Mouse (Mus musculus): ENCODE results near the gene 0610009B22Rik.
A peak's percentile ranks its signal among the peaks of the same experiment; 100 is the strongest.
"Not testable (repeated sequence)": the region's sequence is repeated elsewhere in the genome, so short reads cannot be mapped to it uniquely, and the experiment has no call there.

The 0610009B22Rik gene

DNA sequence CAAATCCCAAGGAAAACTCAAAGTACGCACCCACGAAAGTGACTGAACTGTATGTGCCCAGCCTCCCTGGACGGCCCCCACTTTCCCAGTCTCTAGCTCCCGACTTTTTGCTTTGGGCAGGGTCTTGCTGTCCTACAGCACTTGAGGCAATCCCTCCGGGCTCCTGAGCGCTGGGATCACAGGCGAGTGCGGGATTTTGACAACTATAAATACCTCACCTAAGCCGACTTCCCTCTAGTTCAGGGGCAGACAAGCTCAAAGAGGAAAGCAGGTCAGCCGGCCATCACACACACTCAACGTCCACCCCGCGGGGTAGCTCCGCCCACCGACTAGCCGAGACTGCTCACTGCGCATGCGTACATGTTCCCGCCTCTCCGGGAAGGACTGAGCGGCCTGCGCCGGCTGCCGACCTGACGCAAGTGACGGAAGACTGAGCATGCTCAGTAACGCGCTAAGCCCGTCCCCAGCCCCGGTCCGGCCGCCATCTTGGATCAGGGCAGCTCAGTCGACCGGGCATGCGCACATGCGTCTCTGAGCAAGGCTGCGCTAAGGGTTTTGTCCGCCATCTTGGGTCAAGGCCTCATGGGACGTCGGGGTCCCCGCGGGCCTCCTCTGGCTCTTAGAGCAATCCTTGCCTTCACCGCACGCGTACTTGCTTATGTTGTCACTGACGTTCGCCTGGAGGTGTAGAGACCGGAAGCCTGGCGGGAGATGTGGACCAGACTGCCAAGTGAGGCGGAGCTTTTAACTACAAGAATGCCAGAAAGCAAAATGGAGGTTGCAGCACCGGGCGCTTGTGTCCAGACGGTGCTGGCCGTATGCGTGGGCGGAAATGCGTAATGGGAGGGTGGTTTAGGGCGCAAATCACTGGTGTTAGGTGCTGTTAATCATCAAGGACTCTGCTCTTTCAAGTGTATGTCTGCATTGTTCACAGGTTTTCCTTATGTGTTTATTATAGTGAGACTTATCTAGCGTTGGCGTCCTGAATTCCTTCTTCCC, at the start of gene 0610009B22Rik:
TSS of gene 0610009B22Rik (minus strand) at position 545 of the 999 bp plus-strand sequence.
- peak; percentile 100 for DNase-seq (ENCODE audit: low read depth, low spot score)

DNA sequence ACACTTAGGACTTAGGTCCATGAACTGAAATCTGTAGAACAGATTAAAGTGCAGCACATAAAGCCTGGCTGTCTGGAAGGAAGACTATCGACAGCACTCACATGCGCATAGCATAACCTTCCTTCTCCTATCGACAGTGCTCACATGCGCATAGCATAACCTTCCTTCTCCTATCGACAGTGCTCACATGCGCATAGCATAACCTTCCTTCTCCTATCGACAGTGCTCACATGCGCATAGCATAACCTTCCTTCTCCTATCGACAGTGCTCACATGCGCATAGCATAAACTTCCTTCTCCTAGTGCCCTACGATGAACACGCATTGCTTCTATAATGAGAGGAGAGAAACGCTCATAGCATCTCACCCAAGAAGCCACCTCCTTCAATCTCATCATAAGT, 45.5 kb upstream of the 0610009B22Rik start:
- DNase-seq (ENCODE audit: low read depth, low spot score): not testable (repeated sequence)

DNA sequence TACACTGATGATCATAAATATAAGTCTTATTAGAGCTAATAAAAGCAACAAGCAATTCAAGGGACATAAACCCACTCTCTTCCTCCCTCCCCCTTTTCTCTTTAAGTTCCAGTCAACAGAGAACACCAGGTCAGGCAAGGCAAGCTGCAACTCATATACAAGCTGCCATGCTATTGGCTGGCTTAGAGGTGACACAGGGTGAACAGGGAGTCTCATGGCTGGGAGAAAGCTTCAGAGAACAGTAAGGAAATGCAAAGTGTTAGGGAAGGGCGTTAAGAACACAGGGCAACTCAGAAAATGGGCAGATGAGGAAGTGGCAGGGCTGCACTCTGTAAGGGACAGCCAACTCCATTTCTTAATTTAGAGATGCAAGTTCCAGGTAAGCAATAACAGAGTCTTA, 44.2 kb upstream of the 0610009B22Rik start:
- DNase-seq (ENCODE audit: low read depth, low spot score): no peak

DNA sequence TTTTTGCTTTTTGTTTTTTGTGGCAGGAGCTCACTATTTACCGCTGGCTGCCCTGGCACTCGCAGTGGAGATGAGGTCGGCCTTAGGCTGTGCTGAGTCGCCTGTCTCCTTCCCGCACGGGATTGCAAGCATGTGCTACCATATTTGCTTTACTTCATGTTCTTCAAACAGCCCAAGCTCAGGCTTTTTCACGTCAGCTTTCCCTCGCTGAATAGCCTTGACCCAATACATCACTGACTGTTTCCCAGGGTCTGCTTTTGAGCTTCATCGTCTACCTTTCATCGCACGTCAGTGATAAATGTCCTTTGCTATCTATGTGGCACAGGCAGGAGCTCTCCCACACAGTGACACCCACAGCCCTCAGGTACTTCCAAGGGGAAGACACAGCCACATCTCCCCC, 32.4 kb upstream of the 0610009B22Rik start:
- no peak for DNase-seq (ENCODE audit: low read depth, low spot score)

DNA sequence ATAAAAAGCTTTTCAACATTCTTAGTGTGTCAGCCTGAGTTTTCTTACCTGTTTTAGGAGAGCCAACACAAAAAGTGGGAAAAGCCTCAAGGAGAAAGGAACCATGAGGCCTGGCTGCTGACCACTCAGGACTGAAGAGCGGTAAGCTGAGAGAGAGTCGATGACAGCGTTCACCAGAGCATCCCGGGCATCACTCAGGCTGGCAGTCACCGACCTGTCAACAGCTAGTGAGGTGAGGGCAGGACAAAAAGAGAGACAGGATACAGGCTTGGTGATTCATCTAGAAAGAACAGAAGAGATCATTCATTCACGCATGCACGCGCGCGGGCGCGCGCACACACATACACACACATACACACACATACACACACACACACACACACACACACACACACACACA, 18.4 kb upstream of the 0610009B22Rik start:
- no peak for DNase-seq (ENCODE audit: low read depth, low spot score)

DNA sequence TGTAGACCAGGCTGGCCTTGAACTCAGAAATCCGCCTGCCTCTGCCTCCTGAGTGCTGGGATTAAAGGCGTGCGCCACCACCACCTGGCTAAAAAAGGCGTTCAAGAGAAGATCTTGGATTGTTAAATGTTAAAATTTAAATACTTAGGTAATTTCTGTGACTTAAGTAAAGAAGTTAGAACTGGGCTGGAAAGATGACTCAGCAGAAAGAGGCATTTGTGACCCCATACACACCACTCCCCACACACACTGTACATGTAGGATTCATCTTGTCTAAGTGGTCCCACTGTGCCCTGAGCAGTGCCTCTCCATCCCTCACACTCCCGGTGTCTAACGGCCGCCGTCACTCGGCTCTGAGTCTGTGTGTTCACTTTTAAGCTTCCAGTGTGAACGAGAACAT, 17.8 kb upstream of the 0610009B22Rik start:
- no peak for DNase-seq (ENCODE audit: low read depth, low spot score)

DNA sequence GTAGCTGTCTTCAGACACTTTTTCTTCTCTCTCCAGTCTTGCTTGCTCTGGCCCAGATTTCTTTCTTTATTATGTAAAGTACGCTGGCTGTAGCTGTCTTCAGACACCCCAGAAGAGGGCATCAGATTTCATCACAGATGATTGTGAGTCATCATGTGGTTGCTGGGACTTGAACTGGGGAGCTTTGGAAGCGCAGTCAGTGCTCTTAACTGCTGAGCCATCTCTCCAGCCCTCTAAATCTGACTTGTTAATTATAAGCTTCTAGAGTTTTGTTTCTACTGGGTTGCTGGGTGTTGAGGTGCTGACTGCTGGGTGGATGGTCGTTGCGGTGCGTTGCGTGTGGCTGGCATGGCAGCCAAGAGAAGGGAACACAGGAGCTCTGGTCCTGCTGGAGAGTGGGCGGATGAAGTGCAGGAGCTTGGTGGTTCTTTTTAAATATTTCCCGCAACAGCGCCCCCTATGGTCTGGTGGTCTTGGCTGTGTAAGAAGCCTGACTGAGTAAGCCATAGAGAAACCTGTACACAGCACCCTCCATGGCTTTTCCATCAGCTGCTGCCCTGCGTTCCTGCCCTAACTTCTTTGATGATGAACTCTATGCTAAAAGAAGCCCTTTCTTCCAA, 14.8 kb upstream of the 0610009B22Rik start:
- DNase-seq (ENCODE audit: low read depth, low spot score): peak; percentile 11

DNA sequence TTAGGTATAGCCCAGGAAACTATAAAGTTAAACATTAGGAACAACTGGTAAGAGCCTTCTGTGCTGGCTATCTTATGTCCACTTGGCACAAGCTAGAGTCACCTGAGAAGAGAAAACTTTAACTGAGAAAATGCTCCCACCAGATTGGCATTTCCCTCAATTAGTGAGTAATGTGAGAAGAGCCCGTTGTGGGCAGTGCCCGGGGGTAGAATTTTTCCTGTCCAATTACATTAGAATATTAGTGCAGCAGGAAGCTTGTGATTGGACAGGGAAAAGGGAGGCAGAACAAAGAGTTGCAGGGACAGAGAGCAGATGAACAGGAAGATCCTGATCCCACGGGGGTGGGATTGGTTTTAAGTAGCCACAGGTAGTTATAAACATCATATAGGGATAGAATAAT, 14.2 kb upstream of the 0610009B22Rik start:
- no peak for DNase-seq (ENCODE audit: low read depth, low spot score)

DNA sequence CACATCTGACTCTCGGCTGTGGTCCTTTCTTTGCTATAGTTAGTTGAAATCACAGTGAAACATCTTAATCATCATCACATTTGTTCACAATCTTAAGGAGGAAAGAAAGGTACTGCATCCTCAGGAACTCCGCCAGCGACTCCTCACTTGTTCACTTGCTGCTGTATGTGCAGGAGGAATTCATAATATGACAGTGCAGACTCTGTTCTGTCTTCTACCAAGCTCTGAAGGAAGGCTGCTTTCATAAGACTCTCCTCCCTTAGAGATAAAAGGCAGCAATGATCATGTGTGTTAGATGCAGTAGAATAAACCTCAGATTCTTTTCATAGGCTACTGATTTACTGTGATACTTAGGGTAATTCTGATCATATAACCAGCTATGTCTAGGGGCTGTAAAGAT, 6.3 kb upstream of the 0610009B22Rik start:
- DNase-seq (ENCODE audit: low read depth, low spot score): no peak

DNA sequence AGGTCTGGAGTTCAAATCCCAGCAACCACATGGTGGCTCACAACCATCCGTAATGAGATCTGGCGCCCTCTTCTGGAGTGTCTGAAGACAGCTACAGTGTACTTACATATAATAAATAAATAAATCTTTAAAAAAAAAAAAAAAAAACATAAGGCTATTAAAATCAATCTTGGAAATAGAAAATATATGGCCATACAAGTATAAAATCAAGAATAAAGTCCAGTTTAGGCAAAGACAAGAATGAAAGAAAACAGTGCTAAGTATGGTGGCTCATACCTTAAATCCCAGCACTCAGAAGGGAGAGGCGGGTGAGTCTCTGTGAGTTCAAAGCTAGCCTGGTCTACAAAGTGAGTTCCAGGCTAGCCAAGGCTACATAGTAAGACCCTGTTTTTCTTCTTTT, 1.9 kb upstream of the 0610009B22Rik start:
- DNase-seq (ENCODE audit: low read depth, low spot score): not testable (repeated sequence)

DNA sequence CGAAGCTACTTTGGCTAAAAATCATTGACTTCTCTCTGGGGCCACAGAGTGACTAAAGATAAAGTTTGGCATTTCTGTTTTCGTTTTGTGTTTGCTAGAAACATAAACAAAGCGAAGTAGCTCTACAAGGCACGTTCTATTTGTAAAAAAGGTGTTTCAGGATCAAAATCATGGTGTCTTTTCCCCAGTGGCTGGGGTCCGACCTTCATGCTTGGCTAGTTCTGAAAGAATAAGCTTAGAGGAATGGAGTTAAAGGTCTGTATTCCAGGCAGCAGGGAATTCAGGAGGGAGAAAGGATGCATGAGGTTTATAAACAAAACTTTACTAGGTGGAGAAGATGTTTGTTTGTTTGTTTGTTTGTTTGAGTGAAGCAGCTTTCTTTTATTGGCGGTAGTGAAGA, 669 bp upstream of the 0610009B22Rik start:
- DNase-seq (ENCODE audit: low read depth, low spot score): no peak

DNA sequence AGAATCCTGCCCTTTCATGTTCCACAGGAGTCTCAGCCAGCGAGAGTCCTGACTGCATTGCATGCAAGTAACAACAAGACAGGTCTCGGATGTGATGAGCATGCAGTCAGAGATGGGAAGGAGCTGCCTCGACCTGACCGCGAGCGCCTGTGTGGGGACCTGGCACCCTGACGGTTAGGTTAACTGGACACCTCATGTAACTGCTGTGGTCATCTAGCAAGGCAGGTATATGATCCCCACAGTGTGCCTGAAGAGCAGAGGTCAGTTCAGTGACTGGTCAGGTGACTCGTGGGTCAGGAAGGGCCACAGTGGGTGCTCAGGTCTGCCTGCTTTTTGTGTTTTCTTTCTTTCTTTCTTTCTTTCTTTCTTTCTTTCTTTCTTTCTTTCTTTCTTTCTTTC, 6.7 kb downstream of the 0610009B22Rik start:
- no peak for DNase-seq (ENCODE audit: low read depth, low spot score)

DNA sequence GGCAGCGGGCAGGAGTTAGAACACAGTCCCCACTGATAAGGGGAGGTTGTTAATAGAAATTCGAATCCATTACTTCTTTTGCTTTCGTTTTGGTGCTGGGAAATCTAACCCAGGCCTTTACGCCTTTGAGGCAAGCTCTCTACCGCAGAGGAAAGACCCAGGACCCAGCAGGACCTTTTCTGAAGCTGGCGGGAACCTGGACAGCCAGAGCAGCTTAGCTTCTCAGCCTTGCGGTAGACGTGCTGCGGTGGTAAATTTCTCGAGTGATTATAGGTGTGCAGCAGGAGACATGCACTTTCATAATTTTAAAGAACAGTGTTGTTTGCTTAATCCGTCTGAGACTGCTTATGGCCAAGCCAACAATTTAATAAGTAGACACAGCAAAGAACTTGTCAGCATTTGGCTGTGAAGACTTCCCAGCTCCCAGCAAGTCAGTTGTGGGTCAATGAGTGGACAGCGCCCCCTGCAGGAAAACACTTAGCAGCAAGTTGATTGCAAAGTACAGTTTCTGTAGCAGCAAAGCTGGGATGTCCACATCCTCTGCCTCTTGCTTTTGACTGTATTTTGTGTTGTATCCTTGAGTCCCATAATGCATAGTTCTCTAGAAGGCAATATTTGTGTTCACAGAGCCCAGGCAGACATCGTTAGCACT, 7.2 kb downstream of the 0610009B22Rik start:
- DNase-seq (ENCODE audit: low read depth, low spot score): peak; percentile 69

DNA sequence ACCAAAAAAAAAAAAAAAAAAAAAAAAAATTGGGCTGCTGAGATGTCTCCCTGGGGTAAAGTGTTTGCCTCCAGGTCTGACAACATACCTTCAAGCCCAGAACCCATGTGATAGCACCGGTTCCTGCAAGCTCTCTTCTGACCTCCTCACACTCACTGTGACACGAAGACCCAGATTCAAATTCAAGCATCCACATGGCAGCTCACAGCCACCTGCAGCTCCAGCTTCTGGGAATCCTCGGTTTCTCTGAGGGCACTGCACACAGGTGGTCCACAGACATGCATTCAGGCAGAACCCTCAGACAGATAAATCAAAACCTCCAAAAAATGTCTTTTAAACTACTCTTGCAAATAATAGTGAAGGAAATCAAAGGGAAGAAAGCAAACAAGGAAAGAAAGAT, 9.2 kb downstream of the 0610009B22Rik start:
- DNase-seq (ENCODE audit: low read depth, low spot score): no peak

DNA sequence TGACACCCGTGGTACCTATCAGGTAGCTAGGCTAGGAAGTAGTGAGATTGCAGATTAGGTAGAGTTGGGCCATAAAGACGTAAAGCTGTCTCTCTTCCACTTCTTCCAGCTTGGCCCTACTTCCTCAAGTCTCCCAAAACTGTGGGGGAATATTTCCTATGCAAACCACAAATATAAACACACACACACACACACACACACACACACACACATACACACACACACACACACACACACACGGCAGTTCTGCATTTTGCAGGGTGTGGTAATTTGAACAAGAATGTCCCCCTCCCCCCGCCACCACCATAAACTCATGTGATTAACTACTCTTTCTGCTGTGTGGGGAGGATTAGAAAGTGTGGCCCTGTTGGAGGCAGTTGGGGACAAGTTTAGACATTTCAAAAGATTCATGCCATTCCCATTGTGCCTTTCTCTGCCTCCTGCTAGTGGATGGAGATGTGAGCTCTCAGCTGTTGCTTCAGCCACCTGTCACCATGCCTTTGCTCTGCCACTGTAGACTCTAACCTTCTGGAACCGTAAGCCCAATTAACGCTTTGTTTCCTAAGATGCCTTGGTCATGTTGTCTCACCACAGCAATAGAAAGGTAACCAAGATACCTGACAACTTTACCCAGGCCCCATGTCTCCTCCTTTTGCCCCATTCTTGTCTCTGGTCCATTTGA, 10.8 kb downstream of the 0610009B22Rik start:
- no peak for DNase-seq (ENCODE audit: low read depth, low spot score)

DNA sequence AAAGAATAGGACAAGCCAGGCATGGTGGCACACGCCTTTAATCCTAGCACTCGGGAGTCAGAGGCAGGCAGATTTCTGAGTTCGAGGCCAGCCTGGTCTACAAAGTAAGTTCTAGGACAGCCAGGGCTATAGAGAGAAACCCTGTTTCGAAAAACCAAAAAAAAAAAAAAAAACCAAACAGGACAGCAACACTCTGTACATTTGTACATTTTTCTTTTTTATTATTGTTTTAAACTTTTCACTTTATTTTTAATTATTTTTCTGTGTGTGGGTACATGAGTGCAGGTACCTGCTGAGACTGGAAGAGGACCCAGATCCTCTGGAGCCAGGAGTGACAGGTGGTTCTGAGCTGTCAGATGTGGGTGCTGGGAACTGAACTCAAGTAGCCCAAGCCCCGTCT, 13.3 kb downstream of the 0610009B22Rik start:
- no peak for DNase-seq (ENCODE audit: low read depth, low spot score)

DNA sequence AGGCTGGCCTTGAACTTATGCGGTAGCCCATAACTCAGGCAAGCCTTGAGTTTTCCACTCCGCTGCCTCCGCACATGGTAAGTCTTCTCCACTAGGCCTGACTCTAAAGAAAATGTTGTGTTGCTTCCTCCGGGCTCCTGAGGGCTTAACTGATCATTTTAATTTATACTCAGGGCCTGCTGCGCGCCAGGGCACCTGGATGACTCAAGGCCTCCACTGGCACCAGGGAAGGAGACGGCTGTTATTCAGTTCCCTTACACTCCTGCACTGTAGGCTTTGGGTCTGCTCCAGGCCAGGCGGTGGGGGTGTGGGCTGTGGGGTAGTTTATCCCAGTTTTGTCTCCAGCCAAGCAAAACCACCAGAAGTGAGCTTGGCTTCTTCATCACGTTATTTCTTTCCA, 15.4 kb downstream of the 0610009B22Rik start:
- DNase-seq (ENCODE audit: low read depth, low spot score): no peak

DNA sequence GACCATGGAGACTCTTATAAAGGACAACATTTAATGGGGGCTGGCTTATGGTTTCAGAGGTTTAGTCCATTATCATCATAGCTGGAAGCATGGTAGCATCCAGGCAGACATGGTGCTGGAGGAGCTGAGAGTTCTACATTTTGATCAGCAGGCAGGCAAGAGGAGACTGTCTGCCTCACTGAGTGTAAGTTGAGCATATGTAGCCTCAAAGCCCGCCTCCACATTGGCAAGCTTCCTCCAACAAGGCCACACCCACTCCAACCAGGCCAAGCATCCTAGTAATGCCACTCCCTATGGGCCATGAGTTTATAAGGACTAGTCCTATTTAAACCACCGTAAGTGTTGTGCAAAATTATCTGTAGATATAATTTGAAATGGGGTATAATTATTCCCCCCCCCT, 17.3 kb downstream of the 0610009B22Rik start:
- no peak for DNase-seq (ENCODE audit: low read depth, low spot score)

DNA sequence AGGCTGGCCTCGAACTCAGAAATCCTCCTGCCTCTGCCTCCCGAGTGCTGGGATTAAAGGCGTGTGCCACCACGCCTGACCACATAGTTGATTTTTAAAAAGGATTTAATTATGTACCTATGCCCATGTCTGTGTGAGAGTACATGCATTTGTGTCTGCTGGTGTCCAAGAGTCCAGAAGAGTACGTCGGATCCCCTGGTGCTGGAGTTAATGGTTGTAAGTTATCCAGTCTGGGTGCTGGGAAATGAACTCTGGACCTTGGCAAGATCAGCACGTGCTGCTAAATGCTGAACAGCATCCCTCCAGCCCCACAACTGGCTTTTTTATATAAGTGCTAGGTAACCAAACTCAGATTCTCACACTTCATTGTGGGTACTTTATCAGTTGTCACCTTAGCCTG, 17.8 kb downstream of the 0610009B22Rik start:
- DNase-seq (ENCODE audit: low read depth, low spot score): no peak

DNA sequence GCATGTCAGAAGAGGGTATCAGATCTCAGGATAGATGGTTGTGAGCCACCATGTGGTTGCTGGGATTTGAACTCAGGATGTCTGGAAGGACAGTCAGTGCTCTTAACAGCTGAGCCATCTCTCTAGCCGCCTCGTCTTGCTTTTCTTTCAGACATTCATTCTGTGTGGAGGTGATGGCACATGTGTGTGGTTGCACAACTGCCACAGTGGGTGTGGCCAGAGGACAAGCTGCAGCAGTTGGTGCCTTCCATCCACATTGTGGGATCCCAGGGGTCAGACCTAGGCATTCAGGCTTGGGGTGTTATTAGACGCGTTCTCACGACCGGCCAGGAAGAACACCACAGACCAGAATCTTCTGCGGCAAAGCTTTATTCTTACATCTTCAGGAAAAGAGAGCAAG, 23.9 kb downstream of the 0610009B22Rik start:
- DNase-seq (ENCODE audit: low read depth, low spot score): not testable (repeated sequence)

DNA sequence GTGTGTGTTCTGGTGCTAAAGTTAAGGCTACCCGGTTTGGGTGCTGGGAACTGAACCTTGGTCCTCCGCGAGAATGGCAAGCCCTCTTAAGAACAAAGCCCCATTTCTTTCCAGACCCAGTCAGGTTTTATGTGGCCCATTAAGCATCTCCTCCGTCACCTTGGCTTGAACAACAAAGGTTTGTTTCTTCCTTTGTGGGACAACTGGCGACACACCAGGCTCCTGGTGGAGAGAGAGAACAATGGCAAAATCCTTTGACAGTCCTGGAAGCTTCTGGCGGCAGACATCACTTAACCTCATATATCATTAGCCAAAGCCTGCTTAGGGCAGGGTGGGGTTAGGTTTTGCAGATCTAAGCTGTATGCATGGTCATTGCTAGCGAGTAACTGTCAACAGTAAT, 26.0 kb downstream of the 0610009B22Rik start:
- no peak for DNase-seq (ENCODE audit: low read depth, low spot score)

DNA sequence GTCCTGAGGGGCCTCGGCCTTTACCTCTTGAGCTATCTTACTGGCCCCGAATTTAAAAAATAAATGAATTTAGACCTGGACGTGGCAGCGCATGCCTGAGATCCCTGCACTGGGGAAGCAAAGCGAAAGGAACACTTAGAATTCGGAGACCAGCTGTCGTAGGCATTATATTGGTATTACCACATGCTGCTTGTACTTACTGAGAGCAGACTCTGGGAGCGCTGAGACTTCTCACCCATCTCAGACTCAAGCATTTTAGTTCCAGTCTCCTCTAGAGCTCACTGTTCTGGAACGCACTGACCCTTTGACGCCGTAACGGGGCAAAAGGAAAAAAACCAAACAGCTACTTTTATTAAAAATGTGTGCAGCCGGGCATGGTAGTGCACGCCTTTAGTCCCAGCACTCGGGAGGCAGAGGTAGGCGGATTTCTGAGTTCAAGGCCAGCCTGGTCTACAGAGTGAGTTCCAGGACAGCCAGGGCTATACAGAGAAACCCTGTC, 26.8 kb downstream of the 0610009B22Rik start:
- no peak for DNase-seq (ENCODE audit: low read depth, low spot score)
